Mouse (Mus musculus): Measurements from ENCODE around the gene Hrct1.

The Hrct1 gene

GRCm38 (mm10) chr4:43727718-43728575 is 959 bp downstream of the Hrct1 start:
- DNase-seq (ENCODE audit: low read depth, low spot score): no peak

- no peak for DNase-seq (ENCODE audit: low read depth, low spot score)
Measured at GRCm38 (mm10) chr4:43728576-43728954, 1.6 kb downstream of the Hrct1 start.

GRCm38 (mm10) chr4:43729126-43729525 is 2.1 kb downstream of the Hrct1 start:
- DNase-seq (ENCODE audit: low read depth, low spot score): no peak

- DNase-seq (ENCODE audit: low read depth, low spot score): no peak
Measured at GRCm38 (mm10) chr4:43729794-43730550, 3.0 kb downstream of the Hrct1 start, which contains the start of gene Spaar. TSS of gene Spaar (plus strand) at chr4:43730034.

- no peak for DNase-seq (ENCODE audit: low read depth, low spot score)
Measured at GRCm38 (mm10) chr4:43730750-43731297, 3.8 kb downstream of the Hrct1 start.

- DNase-seq (ENCODE audit: low read depth, low spot score): no peak
Measured at GRCm38 (mm10) chr4:43732171-43732570, 5.2 kb downstream of the Hrct1 start.

- no peak for DNase-seq (ENCODE audit: low read depth, low spot score)
Measured at GRCm38 (mm10) chr4:43733186-43733585, 6.2 kb downstream of the Hrct1 start.

GRCm38 (mm10) chr4:43737144-43737543 is 10.2 kb downstream of the Hrct1 start:
- no peak for DNase-seq (ENCODE audit: low read depth, low spot score)

- no peak for DNase-seq (ENCODE audit: low read depth, low spot score)
Measured at GRCm38 (mm10) chr4:43738989-43739674, 12.1 kb downstream of the Hrct1 start.

- no peak for DNase-seq (ENCODE audit: low read depth, low spot score)
Measured at GRCm38 (mm10) chr4:43741526-43741925, 14.5 kb downstream of the Hrct1 start.

- DNase-seq (ENCODE audit: low read depth, low spot score): no peak
Measured at GRCm38 (mm10) chr4:43742637-43743036, 15.6 kb downstream of the Hrct1 start.

GRCm38 (mm10) chr4:43743099-43743498 is 16.1 kb downstream of the Hrct1 start:
- no peak for DNase-seq (ENCODE audit: low read depth, low spot score)

GRCm38 (mm10) chr4:43745187-43745586 is 18.2 kb downstream of the Hrct1 start:
- DNase-seq (ENCODE audit: low read depth, low spot score): no peak

GRCm38 (mm10) chr4:43757213-43757612 is 30.2 kb downstream of the Hrct1 start:
- DNase-seq (ENCODE audit: low read depth, low spot score): no peak

- no peak for DNase-seq (ENCODE audit: low read depth, low spot score)
Measured at GRCm38 (mm10) chr4:43759571-43760418, 32.8 kb downstream of the Hrct1 start.

- DNase-seq (ENCODE audit: low read depth, low spot score): peak; percentile 49
Measured at GRCm38 (mm10) chr4:43760460-43760859, 33.5 kb downstream of the Hrct1 start.

- no peak for DNase-seq (ENCODE audit: low read depth, low spot score)
Measured at GRCm38 (mm10) chr4:43761336-43761735, 34.3 kb downstream of the Hrct1 start.

- DNase-seq (ENCODE audit: low read depth, low spot score): no peak
Measured at GRCm38 (mm10) chr4:43763410-43763809, 36.4 kb downstream of the Hrct1 start.

- no peak for DNase-seq (ENCODE audit: low read depth, low spot score)
Measured at GRCm38 (mm10) chr4:43768341-43768740, 41.4 kb downstream of the Hrct1 start.

GRCm38 (mm10) chr4:43769374-43769773 is 42.4 kb downstream of the Hrct1 start:
- DNase-seq (ENCODE audit: low read depth, low spot score): no peak

- DNase-seq (ENCODE audit: low read depth, low spot score): no peak
Measured at GRCm38 (mm10) chr4:43770909-43771308, 43.9 kb downstream of the Hrct1 start, which contains the start of gene Olfr159. TSS of gene Olfr159 (minus strand) at chr4:43771009.
